Mouse (Mus musculus) forebrain, embryonic 14.5 days (tissue): ENCODE measurements at regions not wholly inside any gene's neighbourhood (a gene's known extent, or its start where the extent isn't known, plus 50 kb on each side); places are given as distances from the start of the nearest gene placed in this dataset.

Experiments
- ATAC-seq: fragments of 200-750 bp; cut with Nextera tagmentation; 2 replicates; pipeline ENCODE4 v1.8.0; 2017; ENCODE audit warnings: mild to moderate bottlenecking, moderate library complexity
- DNase-seq: peaks from one replicate; pipeline ENCODE4 v3.0.0-alpha.2; 2015; ENCODE audit warnings: low spot score
- H3K27ac ChIP-seq: fragments of 300-500 bp; sonication (generic); 2 replicates; pipeline ENCODE4 v1.5.1; 2014; ENCODE audit warnings: low read depth, mild to moderate bottlenecking, control low read depth, low read length, moderate library complexity
- H3K27me3 ChIP-seq: fragments of 300-500 bp; sonication (generic); replicated peaks from 2 replicates; pipeline ENCODE4 v1.6.1; 2014; ENCODE audit warnings: low read length, control low read depth, mixed read lengths; ENCODE audit not compliant: control insufficient read depth, insufficient read depth
- H3K36me3 ChIP-seq: fragments of 300-500 bp; sonication (generic); 2 replicates; pipeline ENCODE4 v1.6.1; 2014; ENCODE audit warnings: low read length, control low read depth; ENCODE audit not compliant: control insufficient read depth, insufficient read depth
- H3K4me1 ChIP-seq: fragments of 300-500 bp; sonication (generic); 2 replicates; pipeline ENCODE4 v1.6.1; 2014; ENCODE audit warnings: antibody characterized with exemption, low read length, control low read depth; ENCODE audit not compliant: control insufficient read depth, insufficient read depth
- H3K4me2 ChIP-seq: fragments of 300-500 bp; sonication (generic); 2 replicates; pipeline ENCODE4 v1.6.1; 2014; ENCODE audit warnings: mild to moderate bottlenecking, control low read depth, low read length
- H3K4me3 ChIP-seq: fragments of 300-500 bp; sonication (generic); 2 replicates; pipeline ENCODE4 v1.5.1; 2014; ENCODE audit warnings: low read depth, low read length, control low read depth
- H3K9ac ChIP-seq: fragments of 300-500 bp; sonication (generic); 2 replicates; pipeline ENCODE4 v1.6.1; 2014; ENCODE audit warnings: mild to moderate bottlenecking, low read length, control low read depth, moderate library complexity
- H3K9me3 ChIP-seq: fragments of 300-500 bp; sonication (generic); replicated peaks from 2 replicates; pipeline ENCODE4 v1.6.1; 2016; ENCODE audit warnings: low read length, control low read depth, mixed read lengths; ENCODE audit not compliant: control insufficient read depth
- WGBS: fragments of 180-500 bp; shearing (Covaris S2); extraction: QIAGEN DNeasy Blood & Tissue Kit; methylation state at CpG from one replicate; pipeline ENCODE4 v1.1.7; 2014; 5-methylcytosine and 5-hydroxymethylcytosine counted together

DNA sequence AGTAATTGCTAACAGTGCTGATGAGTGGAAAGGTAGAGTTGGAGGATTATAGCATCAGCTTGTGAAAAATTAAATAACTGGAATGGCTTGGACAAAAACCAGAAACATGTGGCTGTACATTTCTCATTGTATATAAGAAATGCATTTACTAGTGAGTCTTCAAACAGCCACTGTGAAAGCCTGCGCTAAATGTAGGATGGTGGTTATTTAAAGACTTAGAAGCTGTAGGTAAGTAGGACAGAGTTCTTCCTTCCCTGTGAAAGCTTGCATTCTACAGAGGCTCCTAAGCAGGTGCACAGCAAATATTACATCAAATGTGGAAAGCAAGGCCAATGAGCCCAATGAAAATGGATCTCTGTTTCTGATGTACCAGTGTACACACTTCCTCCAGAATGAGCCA, 2999.5 kb upstream of the Gm6569 start:
- WGBS: 97% methylated on average over 1 of the region's 1 CpGs
- DNase-seq (no peak), ATAC-seq (no peak)
- Histone ChIP-seq H3K4me3 (no peak overlapping the region), H3K36me3 (no peaks in the 10 kb centered on the region), H3K4me2 (no peak overlapping the region), H3K27ac (no peak overlapping the region), H3K4me1 (no peaks in the 10 kb centered on the region), H3K9ac (no peak overlapping the region), H3K9me3 (no peaks in the 10 kb centered on the region), H3K27me3 (no peaks in the 10 kb centered on the region)

GRCm38 (mm10) chr15:70842606-70843005, 2991.8 kb upstream of the Gm6569 start:
- no peaks in the 10 kb centered on the region for H3K4me1 ChIP-seq
- no peaks in the 10 kb centered on the region for H3K9me3 ChIP-seq
- H3K4me2 ChIP-seq: no peak overlapping the region
- DNase-seq (peak; percentile 37), ATAC-seq (peak; percentile 52; the same call in 1 of the 2 replicates)
- H3K4me3 ChIP-seq: no peak overlapping the region
- H3K9ac ChIP-seq: no peak overlapping the region
- no peaks in the 10 kb centered on the region for H3K36me3 ChIP-seq
- 27% methylated on average over 1 of the region's 1 CpGs for WGBS
- no peaks in the 10 kb centered on the region for H3K27me3 ChIP-seq
- no peak overlapping the region for H3K27ac ChIP-seq

DNA sequence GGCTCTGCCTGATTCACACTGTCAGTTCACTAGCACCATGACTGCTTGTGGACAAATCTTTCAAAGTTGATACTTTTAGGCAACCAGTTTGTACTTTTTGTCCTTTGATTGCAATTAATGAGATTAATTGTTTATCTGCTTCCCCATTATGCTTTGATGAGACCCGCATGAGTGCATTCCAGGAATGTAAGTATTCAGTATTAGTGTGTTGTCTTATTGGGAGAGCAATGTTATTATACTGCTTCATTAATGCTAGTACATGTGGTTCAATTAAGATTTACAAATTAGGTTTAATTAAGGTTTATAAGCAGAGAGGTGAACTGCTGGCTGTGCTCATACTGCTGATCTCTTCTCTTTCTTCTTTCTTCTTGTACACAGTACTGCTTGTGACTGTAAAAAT, 2984.7 kb upstream of the Gm6569 start:
- no peak overlapping the region for H3K4me2 ChIP-seq
- WGBS: 44% methylated on average over 1 of the region's 1 CpGs

GRCm38 (mm10) chr15:70850496-70850895, 2983.9 kb upstream of the Gm6569 start:
- no peaks in the 10 kb centered on the region for H3K27me3 ChIP-seq
- no peak overlapping the region for H3K4me3 ChIP-seq
- no peak overlapping the region for H3K9ac ChIP-seq
- no peak overlapping the region for H3K27ac ChIP-seq
- ATAC-seq: no peak
- no peaks in the 10 kb centered on the region for H3K4me1 ChIP-seq
- no peak for DNase-seq
- 71% methylated on average over 1 of the region's 1 CpGs for WGBS
- no peak overlapping the region for H3K4me2 ChIP-seq
- no peaks in the 10 kb centered on the region for H3K36me3 ChIP-seq
- no peaks in the 10 kb centered on the region for H3K9me3 ChIP-seq

More for the DNA sequence above, 2984.7 kb upstream of the Gm6569 start:
- Histone ChIP-seq H3K27me3 (no peaks in the 10 kb centered on the region), H3K36me3 (no peaks in the 10 kb centered on the region), H3K4me3 (no peak overlapping the region), H3K9ac (no peak overlapping the region), H3K9me3 (no peaks in the 10 kb centered on the region), H3K27ac (no peak overlapping the region), H3K4me1 (no peaks in the 10 kb centered on the region)
- peak; percentile 8 for DNase-seq
- ATAC-seq: peak; percentile 46; the same call in 1 of the 2 replicates
